Mouse (Mus musculus) layer of hippocampus, adult 18-20 months (tissue): Measurements from ENCODE around the gene Tm2d1. TPM values are rescaled to one million over a fixed set of nuclear protein-coding genes. Genes with fewer than 3 reads are reported as not detected.
"Not testable (repeated sequence)": the region's sequence is repeated elsewhere in the genome, so short reads cannot be mapped to it uniquely, and the experiment has no call there.

Experiments
- DNase-seq, 2 experiments: peaks; one replicate each; pipeline ENCODE4 v3.0.0; 2022; ENCODE audit warnings: low spot score in 2 of 2
- long read RNA-seq: library from polyadenylated mRNA; stranded (forward); transcript quantifications from one replicate; pipeline ENCODE4 v2.0.0, GENCODE M21; 2021
- total RNA-seq, 2 experiments: library from RNA; stranded (reverse); gene quantifications; 2 replicates each; pipeline ENCODE4 v1.2.3; 2021

Tm2d1 gene
- total RNA-seq: 10 to 100 TPM; 40.0 to 41.4 TPM
- long read RNA-seq, transcript Tm2d1-202 (7 exons, 1,027 nt): major isoform, 35 of 35 reads
- long read RNA-seq, partial matches to known transcripts: 0 of 35 reads
- long read RNA-seq, other reads (novel, unspliced or antisense): 0 of 35 reads

DNA sequence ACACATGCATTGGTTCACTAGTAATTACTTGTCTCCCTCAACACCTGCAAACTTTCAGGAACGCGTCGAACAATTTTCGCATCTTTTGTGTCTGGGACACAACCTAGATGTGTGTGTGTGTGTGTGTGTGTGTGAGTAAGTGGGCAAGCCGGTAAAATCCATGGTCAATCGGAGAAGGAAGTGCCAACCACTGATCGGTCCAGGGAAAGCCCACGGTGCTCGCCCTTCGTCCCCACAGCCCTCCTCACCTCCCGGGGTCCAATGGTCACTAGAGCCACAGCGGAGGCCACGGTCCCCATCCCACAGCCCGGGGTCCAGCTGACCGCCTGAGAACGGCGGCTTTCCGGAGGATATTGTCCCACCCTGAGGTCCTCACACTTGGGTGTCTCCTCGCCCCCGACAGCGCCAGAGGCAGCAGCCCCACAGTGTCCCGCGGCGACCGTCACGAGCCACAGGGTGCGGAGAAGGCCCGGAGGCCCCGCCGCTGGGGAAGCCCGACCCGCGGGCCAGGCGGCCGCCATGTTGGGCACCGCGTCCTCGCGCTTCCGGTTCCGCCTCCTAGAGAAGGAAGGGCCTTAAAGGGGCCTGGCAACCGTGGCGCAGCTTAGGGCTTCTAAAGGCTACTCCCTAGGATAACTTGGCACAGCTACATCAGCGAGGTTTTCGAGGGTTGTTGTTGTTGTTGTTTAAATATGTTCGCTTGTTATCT, at the start of gene Tm2d1:
TSS of gene Tm2d1 (minus strand) at position 591 of the 709 bp plus-strand sequence.
- peak; percentile 66 to 84 for DNase-seq

DNA sequence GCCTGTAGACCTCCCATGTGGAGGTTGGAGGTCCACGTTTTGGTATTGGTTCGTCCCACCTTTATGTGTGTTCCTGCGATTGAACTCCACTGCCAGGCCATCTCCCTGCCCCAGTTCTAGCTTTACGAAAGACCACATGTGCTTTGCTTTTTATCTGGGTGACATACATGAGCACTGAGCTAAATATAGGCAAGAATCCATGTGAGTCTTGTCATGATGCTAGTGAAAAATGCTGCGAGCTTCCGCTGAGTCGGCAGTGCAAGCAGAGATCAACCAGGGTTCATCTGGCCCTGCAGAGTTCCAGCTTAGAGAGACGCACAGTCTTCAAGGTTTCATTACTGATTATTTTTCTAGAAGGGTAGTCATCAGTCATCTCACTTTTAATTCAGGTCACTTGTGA, 45.3 kb upstream of the Tm2d1 start:
- no peak for DNase-seq

DNA sequence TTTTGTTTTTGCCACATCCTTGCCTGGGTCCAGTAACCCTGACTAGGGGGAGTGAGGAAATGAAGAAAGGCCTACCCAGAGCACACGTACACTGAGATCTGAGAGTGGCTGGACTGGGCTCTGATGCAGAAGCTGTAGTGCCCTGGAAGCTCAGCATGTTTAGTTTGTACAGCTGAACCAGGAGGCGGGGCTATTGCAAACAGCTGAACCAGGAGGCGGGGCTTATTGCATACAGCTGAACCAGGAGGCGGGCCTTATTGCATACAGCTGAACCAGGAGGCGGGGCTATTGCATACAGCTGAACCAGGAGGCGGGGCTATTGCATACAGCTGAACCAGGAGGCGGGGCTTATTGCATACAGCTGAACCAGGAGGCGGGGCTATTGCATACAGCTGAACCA, 32.0 kb upstream of the Tm2d1 start:
- DNase-seq: not testable (repeated sequence)

DNA sequence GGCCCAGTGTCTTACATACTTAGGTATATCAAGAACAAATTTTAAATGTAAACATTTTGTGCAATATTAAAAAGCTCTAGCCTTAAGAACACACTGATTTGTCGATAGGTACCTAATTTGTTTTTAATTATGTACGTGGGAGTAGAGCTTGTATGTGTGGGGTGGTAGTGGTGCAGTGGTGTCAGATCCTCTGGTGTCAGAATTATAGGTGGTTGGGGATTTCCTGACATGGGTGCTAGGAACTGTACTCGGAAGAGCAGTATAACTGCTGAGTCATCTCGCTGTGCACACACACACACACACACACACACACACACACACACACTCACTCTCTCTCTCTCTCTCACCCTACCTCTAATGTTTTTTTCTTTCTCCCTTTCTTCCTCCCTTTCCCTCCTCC, 25.3 kb upstream of the Tm2d1 start:
- DNase-seq: no peak

DNA sequence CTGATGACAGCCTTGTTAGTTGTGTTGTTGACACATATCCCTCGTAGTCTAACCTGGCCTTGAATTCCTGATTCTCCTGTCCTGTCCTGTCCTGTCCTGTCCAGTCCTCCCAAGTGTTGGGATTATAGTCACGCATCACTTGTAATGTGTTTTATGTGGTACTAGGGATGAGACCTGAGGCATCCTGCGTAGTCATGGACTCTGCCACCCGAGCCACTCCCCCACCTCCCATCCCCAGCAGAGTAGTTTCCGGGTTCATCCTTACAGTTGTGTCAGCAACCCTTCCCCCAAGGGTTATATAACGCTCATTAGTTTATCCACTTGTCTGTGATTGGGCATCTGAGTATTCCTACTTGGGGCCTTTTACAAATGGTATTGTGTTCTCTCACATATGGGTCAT, 21.3 kb upstream of the Tm2d1 start:
- DNase-seq: no peak

DNA sequence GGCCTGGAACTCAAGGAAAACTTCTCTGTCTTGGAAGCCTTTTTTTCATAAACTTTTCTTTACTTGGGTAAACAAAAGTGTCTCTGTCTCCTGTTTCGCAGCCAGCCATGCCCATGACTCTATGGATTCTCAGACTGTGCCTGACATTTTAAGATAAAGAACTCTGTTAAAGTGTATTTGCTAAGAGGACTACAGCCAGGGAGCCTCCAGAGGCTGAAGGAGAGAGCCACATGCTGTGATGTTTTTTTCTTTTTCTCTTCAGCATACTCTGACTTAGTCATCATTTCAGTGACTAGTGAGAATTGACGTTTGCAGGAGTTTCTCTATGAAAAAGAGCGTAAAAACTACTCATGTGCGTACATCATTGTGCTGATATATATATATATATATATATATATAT, 20.4 kb upstream of the Tm2d1 start:
- DNase-seq: no peak

DNA sequence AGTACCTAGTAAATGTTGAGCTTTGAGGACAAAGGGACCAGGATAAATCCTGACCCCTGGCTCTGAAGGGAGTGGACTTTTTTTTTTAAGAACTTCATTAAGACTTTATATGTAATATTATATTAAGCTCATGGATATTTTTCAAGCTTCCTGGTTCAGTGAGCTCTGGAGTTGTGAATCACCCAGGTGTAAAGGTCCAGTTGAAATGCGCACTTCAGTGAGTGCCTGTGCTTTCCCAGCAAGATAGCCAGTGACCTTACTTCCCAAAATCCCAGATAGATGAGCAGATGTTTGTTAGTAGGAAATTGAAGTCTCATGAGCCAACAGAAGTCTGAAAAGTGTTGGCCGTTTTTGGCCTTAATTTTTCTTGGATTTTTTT, 18.5 kb upstream of the Tm2d1 start:
- DNase-seq: no peak

DNA sequence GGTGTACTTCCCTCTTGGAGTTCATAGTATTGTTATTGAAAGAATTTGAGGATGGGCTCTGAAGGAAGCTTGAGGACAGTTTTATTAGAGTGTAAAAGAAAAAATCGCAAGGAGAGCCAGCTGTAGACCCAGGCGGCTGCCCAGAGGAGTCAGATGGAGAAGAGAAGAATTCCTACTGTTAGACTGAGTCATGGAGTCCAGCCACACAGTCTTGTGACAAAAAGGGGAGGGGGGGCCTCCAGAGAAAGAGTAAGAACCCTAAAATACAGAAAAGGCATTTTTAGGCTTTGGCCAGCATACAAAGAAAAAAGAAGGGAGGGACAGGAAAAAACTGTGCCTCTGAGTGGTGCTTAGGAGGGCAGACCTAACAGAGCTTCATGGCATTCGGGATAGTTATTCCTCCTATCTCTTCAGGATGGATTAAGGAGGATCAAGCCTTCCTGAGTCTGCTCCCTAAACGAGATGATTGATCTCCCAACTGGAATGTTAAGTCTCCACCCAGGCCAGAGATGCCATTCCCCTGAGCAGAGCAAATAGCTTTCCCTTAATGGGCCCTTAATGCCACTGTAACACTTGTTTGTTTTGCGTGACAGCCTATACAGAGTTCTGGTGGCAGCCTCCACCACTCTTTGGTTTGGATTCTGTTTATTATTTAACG, 17.9 kb upstream of the Tm2d1 start:
- no peak for DNase-seq

DNA sequence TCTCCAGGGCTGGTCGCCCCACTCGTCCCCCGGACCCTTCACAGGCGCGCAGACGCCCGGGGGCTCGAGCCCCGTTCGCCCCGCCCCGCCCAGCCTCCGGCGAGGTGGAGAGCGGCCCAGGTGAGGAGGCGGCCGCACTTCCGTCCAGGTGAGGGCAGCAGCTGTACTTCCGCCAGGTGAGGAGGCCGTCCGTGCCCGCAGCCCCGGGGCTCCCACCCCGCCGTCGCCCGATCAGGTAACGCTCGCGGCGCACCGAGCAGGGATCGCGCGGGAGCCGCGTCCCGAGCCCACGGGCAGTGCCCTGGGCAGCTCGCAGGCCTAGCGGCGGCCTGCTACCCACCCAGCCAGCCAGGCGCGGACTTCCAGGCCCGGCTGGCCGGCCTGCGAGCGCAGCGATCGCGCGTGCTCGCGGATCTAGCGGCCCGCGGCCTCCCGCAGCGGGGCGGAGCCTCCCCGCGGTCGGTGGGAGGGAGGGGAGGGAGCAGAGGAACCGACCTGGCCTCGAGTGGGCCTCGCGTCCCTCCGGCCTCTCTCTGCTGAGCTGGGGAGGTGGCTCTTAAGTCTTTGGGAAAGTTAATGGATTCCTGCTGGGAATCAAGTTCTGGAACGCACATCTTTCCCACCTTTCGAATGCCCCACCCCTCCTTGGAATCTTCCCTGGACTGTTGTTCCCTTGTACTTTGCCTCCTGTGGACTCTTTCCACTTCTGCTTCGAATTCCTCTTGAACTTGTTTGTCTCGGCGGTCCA, 12.8 kb upstream of the Tm2d1 start, which contains the start of gene Patj:
TSS of gene Patj (plus strand) at position 96 of the 748 bp plus-strand sequence.
- DNase-seq: peak; percentile 46 to 63

DNA sequence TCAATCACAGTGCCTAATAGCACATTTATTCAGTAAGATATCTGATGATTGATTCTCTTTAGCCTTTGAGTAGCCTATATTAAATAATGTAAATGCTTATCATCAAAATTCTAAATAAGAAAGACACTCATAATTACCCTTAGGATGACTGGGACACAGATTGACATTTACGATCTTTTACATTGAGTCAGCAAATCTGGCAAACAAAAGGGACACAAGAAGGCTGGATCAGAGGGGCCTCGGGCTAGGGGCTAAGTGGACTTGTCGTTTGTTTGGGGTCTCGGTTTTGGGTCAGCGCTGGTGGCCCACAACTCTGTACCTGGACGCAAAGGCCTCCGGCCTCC, 12.2 kb upstream of the Tm2d1 start:
- no peak for DNase-seq

DNA sequence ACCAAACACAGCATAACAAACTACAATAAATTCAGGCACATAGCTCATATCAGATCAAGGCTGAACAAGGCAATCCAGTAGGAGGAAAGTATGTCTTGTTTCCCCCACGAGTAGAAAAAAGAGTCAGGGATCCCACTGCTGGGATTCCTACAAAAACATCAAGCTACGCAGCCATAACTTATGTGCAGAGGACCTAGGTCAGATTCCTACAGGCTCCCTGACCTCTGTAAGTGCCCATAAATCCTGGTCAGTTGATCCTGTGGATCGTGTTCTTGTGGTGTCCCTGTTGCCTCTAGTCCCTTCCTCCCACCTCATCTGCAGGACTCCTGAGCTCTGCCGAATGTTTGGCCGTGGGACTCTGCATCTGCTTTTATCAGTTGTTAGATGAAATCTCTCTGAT, 1.9 kb upstream of the Tm2d1 start:
- no peak for DNase-seq

DNA sequence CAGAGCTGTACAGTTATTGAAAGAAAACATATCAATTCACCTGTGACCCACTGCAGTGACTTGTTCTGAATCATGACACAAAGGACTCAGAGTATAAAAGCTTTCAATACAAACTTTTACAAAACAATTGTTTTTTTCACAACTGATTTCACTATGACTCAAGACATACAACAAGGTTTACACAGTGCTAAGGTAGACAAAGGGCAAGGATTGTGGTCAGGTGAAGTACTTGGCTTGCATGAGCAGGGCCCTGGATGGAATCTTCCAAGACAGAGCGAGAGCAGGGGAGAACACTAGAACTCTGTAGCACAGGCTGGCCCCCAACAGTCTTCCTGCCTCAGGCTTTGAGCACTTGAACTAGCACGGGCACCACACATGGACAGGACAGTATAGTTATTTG, 6.2 kb downstream of the Tm2d1 start:
- DNase-seq: no peak

DNA sequence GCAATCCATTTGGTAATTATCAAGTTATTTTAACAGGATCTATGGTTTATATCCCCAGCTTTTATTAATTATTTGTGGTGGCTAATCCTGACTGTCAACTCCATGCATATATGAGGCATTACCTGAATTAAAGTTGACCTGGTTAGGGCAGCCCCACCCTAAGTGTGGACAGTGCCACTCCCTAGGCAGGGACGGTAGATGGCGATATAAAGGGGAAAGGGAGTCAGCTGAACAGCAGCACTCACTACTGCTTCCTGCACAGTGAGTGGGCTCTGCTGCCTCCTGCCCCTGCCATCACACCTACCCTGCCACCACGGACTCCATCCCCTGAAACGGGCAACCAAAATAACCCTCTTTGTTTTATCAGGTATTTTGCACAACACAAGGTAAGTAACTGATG, 7.7 kb downstream of the Tm2d1 start:
- no peak for DNase-seq

DNA sequence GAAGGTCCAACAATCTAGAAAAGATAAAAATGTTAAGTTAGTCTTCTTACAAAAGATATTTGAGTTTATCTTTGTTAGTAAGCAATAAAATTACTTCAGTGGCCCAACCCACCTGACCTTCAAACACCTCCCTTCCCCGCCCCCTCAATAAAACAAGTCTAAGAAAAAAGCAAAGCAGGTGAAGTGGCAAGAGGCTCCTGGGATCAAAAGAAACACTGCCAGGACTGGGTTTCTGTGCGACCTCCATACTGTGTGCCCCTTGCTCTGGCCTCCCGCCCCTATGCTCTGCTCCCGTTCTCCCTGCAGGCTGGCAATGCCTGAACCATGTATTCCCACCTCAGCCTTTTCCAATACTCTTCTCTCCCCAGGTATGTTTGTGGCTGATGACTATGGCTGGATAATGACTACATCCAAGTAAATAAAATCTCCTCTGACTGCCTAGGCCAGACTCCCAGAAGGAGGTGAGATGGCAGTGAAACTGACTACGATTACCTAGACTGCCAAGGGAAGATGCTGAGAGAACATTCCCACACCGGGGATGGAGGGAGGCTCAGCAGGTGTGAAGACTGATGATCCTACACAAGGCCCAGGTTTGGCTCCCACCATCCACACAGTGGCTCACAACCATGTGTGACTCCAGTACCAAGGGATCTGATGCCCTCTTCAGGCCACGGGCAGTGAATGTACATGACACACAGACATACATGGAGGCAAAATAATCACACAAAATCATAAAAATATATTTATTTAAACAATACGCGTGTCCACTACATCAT, 24.9 kb downstream of the Tm2d1 start:
- no peak for DNase-seq

DNA sequence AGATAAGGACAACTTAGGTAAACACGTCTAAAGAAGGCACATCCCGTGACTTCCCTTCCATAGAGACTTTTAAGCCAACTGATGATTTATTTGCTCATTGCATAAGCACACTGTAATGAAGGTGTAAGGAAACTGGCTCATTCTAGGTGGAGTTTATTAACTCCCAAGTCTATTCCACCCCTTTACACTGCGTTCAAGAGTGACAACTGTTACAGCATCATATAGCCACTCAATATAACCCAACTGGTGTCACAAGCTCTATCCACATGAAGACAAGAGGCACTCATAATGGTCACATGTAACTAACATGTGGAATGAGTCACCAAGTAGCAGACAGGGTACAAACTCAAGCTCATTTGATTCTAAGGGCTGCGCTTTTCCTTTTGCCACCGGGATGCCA, 34.5 kb downstream of the Tm2d1 start:
- DNase-seq: no peak

DNA sequence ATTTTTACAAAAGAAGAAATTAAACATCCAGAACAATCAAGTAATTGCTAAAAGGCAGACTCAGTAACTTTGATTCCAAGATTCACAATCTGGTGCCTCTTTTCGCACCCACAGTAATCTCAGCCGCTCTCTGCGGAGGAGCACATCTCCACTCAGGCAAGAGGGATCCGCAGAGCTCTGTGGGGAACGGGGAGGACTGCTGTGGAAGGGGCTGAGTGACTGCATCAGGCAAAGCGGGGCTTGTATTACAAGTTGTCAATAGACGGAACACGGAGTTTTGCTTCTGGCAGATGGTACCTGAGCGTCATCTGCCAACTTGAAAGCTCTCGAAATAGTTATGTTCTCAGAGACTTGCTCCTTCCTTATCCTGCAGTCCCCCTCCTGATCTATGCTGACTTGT, 37.3 kb downstream of the Tm2d1 start:
- peak; percentile 61 to 70 for DNase-seq

DNA sequence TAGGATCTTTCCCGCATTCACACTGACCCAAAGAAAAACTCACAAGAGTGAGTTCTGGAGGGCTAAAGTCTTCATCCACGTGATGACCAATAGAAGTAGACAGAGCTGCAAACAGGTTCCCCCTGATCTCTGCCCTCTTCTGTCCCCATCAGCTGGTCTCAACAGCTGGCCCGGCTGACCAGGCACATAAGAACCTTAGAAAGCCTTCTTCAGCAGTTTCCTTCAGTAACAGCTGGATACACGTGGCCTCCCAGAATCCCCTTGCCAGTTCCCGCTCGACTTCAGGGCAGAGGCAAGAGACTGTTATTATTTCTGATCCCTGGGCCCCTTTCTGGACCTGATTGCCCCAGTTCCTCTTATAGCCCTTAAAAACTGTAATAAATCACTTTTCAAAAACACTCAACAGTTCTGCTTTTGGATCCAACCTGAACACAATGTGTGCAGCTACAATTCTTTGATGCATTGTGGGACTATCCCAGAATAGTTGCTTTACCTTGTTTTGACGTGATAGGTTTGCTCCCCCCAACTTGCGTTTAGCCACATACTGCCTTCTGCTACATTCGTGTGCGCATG, 43.0 kb downstream of the Tm2d1 start:
- DNase-seq: no peak

DNA sequence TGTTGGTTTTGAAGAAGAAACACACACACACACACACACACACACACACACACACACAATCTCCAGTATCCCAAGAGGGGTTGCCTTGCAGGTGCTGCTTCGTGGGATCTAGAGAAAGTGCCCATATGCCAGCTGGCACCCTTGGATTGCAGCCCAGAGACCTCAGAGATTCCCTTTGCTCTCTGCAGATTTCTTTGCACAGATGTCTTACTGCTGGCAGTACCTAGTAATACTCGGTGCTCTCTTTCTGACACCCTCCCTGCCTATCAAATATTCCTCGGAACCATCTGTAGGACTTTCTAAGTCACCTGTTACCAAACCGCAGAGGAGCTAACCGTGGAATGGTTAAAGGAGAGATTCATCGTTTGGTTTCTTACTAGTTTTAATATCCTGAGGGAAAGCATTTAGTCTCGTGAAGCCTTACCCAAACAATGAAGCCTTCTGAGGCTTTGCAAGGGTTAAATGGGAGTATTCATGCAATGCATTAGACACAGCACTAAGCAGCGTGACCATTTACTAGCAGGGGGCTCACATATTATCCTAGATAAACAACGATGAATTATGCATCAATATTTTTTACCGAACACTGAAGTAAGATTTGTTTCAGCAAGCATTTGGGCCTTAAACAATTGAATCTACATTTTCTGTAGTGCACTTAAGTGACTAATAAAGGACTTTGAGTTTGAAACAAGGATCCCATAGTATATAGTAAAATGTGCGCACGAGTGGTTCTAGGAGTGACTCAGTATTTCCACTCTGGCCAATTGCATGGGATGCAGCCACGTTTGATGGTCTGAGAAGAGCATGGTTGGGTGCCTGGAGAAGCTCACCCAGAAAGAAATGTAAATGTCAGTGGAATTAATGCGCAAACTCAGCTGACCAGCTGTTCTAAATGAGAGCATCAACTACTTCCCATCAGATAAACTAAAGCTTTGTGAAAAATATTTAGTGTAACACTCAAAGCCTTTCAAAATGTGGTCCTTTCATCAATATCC, 44.2 kb downstream of the Tm2d1 start:
- peak in 1 of 2 experiments; percentile 13 for DNase-seq

DNA sequence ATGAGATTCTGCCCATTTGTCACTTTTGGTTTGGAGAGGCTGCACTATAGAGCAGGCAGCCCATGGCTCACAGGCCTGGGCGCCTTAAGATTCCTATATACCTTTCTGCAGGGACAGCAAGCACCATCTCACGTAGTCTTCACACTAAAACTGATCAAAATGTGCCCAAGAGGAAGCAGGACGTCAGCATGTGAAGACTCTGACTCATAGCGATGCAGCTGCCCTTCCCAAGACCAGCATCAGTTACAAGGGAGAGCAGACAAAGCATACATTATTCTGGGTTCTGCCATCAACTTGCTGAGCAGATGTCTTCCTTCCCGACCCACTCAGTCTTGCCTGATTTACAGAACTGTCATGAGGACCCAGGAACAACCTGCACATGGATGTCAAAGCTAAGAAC, 45.9 kb downstream of the Tm2d1 start:
- peak in 1 of 2 experiments; percentile 29 for DNase-seq

DNA sequence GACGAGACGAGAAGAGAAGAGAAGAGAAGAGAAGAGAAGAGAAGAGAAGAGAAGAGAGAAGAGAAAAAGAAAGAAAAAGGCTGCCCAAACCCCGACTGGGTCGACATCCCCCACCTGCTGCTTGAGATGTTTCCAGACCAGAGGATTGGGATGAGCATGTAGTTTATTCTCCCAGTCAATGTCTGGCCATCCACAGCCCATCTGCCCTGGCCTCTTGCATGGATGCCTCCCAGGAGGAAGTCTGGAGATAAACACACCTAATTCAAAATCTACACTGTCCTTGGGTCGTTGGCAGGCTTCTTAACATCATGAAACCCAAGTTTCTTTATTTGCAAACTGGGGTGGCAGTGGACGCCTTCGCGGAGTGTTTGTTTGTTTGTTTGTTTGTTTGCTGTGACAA, 47.4 kb downstream of the Tm2d1 start:
- DNase-seq: no peak
